In genomic region chr5:119662326-119662725, GRCm38 (mm10) we compare ENCODE assay signal across 18 mouse cellular contexts. TPM values are rescaled to one million over a fixed set of nuclear protein-coding genes. Genes with fewer than 3 reads are reported as not detected.
A peak's percentile ranks its signal among the peaks of the same experiment; 100 is the strongest.
DNase-seq lines count a peak whose midpoint lies in the region; ATAC-seq and TF ChIP-seq lines count a peak whose summit lies in the region.
"Had no signal": no experiment of that assay in that cellular context is flagged by ENCODE, and none has a peak within 500 bp of the region (broad histone marks: within the 10 kb centered on the region; RNA-seq: fewer than 3 reads in every experiment).

No protein-coding gene starts in this region.

- no peak for TF ChIP-seq EP300 in ES-Bruce4 (IDR thresholded peaks at IDR 0.05; ENCODE audit: insufficient read depth, low read depth, low read length)

- peaks cover 97% of the 10 kb centered on the region for H3K27me3 ChIP-seq in kidney, embryonic 16.5 days (ENCODE audit: insufficient read depth, low read length)
- peaks cover 94% of the 10 kb centered on the region for H3K27me3 ChIP-seq in E14TG2a.4 (ENCODE audit: insufficient read depth, low read length)
- peaks cover 20% of the 10 kb centered on the region for H3K27me3 ChIP-seq in ES-Bruce4 (ENCODE audit: control insufficient read depth, insufficient read depth, low read length, poor library complexity, severe bottlenecking)
- peaks cover 100% of the 10 kb centered on the region for H3K27me3 ChIP-seq in limb, embryonic 10.5 days (ENCODE audit: low read depth, poor library complexity, severe bottlenecking)

- H3K4me2 ChIP-seq in kidney, embryonic 16.5 days (replicated peaks; ENCODE audit: low read depth, low read length), result peak overlapping the region; percentile 29
- H3K4me2 ChIP-seq: forebrain, embryonic 15.5 days; neural tube, embryonic 12.5 days had no signal

- no peaks in the 10 kb centered on the region for H3K36me3 ChIP-seq in kidney, embryonic 16.5 days (ENCODE audit: insufficient read depth, low read length)
- H3K36me3 ChIP-seq in E14TG2a.4 (ENCODE audit: insufficient read depth, low read length), result no peaks in the 10 kb centered on the region
- no peaks in the 10 kb centered on the region for H3K36me3 ChIP-seq in ES-Bruce4 (ENCODE audit: control insufficient read depth, insufficient read depth, low read length, poor library complexity, severe bottlenecking)
- H3K36me3 ChIP-seq in limb, embryonic 10.5 days, result no peaks in the 10 kb centered on the region
- H3K36me3 ChIP-seq: forebrain, embryonic 15.5 days; neural tube, embryonic 12.5 days had no signal

- peak overlapping the region; percentile 14; the same call in 1 of the 2 replicates for H3K4me3 ChIP-seq in kidney, embryonic 16.5 days (ENCODE audit: low read length)
- H3K4me3 ChIP-seq in E14TG2a.4 (replicated peaks; ENCODE audit: low read length) (peak overlapping the region; percentile 32; the same call in 1 of the 2 replicates), ES-Bruce4 (ENCODE audit: low read depth, low read length) (no peak overlapping the region)
- 0 out of 2 replicates have a peak overlapping the region, but pooled peaks have one; percentile 26 for H3K4me3 ChIP-seq in limb, embryonic 10.5 days
- H3K4me3 ChIP-seq: forebrain, embryonic 15.5 days; layer of hippocampus, adult 2 months; neural tube, embryonic 12.5 days had no signal

- peaks cover 3% of the 10 kb centered on the region; the same call in 1 of the 2 replicates for H3K4me1 ChIP-seq in kidney, embryonic 16.5 days (ENCODE audit: insufficient read depth, low read length)
- peaks cover 91% of the 10 kb centered on the region for H3K4me1 ChIP-seq in E14TG2a.4 (replicated peaks; ENCODE audit: low read depth, low read length)
- peaks cover 2% of the 10 kb centered on the region for H3K4me1 ChIP-seq in ES-Bruce4 (ENCODE audit: control insufficient read depth, insufficient read depth, low read length)
- H3K4me1 ChIP-seq in limb, embryonic 10.5 days, result peaks cover 61% of the 10 kb centered on the region
- H3K4me1 ChIP-seq: forebrain, embryonic 15.5 days; neural tube, embryonic 12.5 days had no signal

- TF ChIP-seq CTCF in E14TG2a.4 (conservative IDR thresholded peaks at IDR 0.05; ENCODE audit: low read length) (no peak), ES-Bruce4 (IDR thresholded peaks at IDR 0.05; ENCODE audit: low read depth, low read length) (no peak)

- H3K9ac ChIP-seq in kidney, embryonic 16.5 days (replicated peaks; ENCODE audit: low read length), result 0 out of 2 replicates have a peak overlapping the region, but pooled peaks have one; percentile 23
- peak overlapping the region; percentile 23; the same call in 1 of the 2 replicates for H3K9ac ChIP-seq in ES-Bruce4 (ENCODE audit: low read depth, poor library complexity, severe bottlenecking)
- H3K9ac ChIP-seq: forebrain, embryonic 15.5 days; neural tube, embryonic 12.5 days had no signal

- no peaks in the 10 kb centered on the region for H3K9me3 ChIP-seq in kidney, embryonic 16.5 days (ENCODE audit: low read length)
- H3K9me3 ChIP-seq in E14TG2a.4 (ENCODE audit: low read length) (no peaks in the 10 kb centered on the region), ES-Bruce4 (replicated peaks; ENCODE audit: control insufficient read depth, insufficient read depth, low read length, poor library complexity, severe bottlenecking) (no peaks in the 10 kb centered on the region)
- H3K9me3 ChIP-seq in limb, embryonic 10.5 days (replicated peaks), result no peaks in the 10 kb centered on the region
- H3K9me3 ChIP-seq: forebrain, embryonic 15.5 days; neural tube, embryonic 12.5 days had no signal

- WGBS in kidney, embryonic 16.5 days, result 7% methylated on average over 13 of the region's 13 CpGs
- 0% methylated on average over 13 of the region's 13 CpGs for WGBS in limb, embryonic 10.5 days

- no peak for DNase-seq in kidney, postnatal 25 days
- peak; percentile 43 for DNase-seq in limb, embryonic 10.5 days (ENCODE audit: low spot score)
- no peak for DNase-seq in c-Kit-positive CD71-positive TER-119-positive erythroid progenitor cells, embryonic 14.5 days (ENCODE audit: low spot score)
- DNase-seq in thymus, postnatal 14 days, result no peak
- DNase-seq: adrenal gland, adult 8-10 months; cerebellum, adult 11-12 months; kidney, adult 2 months; left cerebral cortex, postnatal 4 days; lung, postnatal 10 days; right cerebral cortex, postnatal 14 days; thymus, postnatal 25 days had no signal

- ATAC-seq in kidney, embryonic 16.5 days (ENCODE audit: low FRiP score, low TSS enrichment), result no peak
- ATAC-seq: forebrain, embryonic 15.5 days; hindbrain, postnatal 0 days had no signal

- peak overlapping the region; percentile 11; the same call in 1 of the 2 replicates for H3K27ac ChIP-seq in kidney, embryonic 16.5 days (ENCODE audit: low read length)
- no peak overlapping the region for H3K27ac ChIP-seq in ES-Bruce4 (ENCODE audit: insufficient read depth, low read length)
- H3K27ac ChIP-seq in limb, embryonic 10.5 days, result no peak overlapping the region
- H3K27ac ChIP-seq: forebrain, embryonic 15.5 days; hindbrain, postnatal 0 days; layer of hippocampus, adult 2 months; neural tube, embryonic 12.5 days had no signal

- TF ChIP-seq POLR2A in ES-Bruce4 (IDR thresholded peaks at IDR 0.05; ENCODE audit: insufficient read depth, low read length), result no peak

RNA-seq across cellular contexts. Expression of gene Tbx3, which starts 8.1 kb away (rescaled TPM):
- 52.6 and 60.5 TPM in 2 replicates for polyA plus RNA-seq in kidney, embryonic 16.5 days (2015; fragmentation: Nextera tagmentation; extraction: Ambion mirVana)
- 29.8 and 30.1 TPM in 2 replicates for polyA plus RNA-seq in ES-Bruce4 (2011; ENCODE audit: insufficient read depth, insufficient read length, low read depth, missing spikeins)
- 50.1 and 55.3 TPM in 2 replicates for polyA plus RNA-seq in limb, embryonic 10.5 days (2016; fragmentation: Nextera tagmentation; extraction: Ambion mirVana)
